Mouse (Mus musculus) cerebellum, adult 2 months (tissue): ENCODE measurements around the gene Med21.

Source experiments
- CTCF ChIP-seq: fragments of 200-500 bp; IDR thresholded peaks from 2 replicates; pipeline ENCODE4 v1.5.1; 2011; ENCODE audit warnings: low read depth, mild to moderate bottlenecking, control low read depth, low read length, moderate library complexity, borderline replicate concordance; ENCODE audit not compliant: insufficient read depth
- POLR2A ChIP-seq: fragments of 200-500 bp; IDR thresholded peaks from 2 replicates; pipeline ENCODE4 v1.6.1; 2011; ENCODE audit warnings: low read length, control low read depth, borderline replicate concordance; ENCODE audit not compliant: insufficient read depth

- TF ChIP-seq CTCF (no peak), POLR2A (no peak)
These were observed 41.5 kb downstream of the Med21 start for GRCm38 (mm10) chr6:146683881-146684280.
